Comparison of ENCODE assay signal across 21 mouse cellular contexts in genomic region chr9:54342026-54342425, GRCm38 (mm10). TPM values are rescaled to one million over a fixed set of nuclear protein-coding genes. Genes with fewer than 3 reads are reported as not detected.
"Had no signal": no experiment of that assay in that cellular context is flagged by ENCODE, and none has a peak within 500 bp of the region (broad histone marks: within the 10 kb centered on the region; RNA-seq: fewer than 3 reads in every experiment).

No protein-coding gene starts in this region.

- H3K36me3 ChIP-seq: liver, embryonic 15.5 days; lung, embryonic 15.5 days; midbrain, embryonic 13.5 days; midbrain, embryonic 15.5 days; neural tube, embryonic 12.5 days; stomach, embryonic 15.5 days had no signal

- H3K9me3 ChIP-seq: liver, embryonic 15.5 days; lung, embryonic 15.5 days; megakaryocyte, embryonic 14.5 days; midbrain, embryonic 13.5 days; midbrain, embryonic 15.5 days; neural tube, embryonic 12.5 days; stomach, embryonic 15.5 days had no signal

- H3K27ac ChIP-seq: liver, embryonic 15.5 days; lung, embryonic 15.5 days; macrophage; midbrain, embryonic 13.5 days; midbrain, embryonic 15.5 days; neural tube, embryonic 12.5 days; stomach, embryonic 15.5 days had no signal

- H3K9ac ChIP-seq: liver, embryonic 15.5 days; liver, postnatal 0 days; lung, embryonic 15.5 days; midbrain, embryonic 13.5 days; midbrain, embryonic 15.5 days; neural tube, embryonic 12.5 days; stomach, embryonic 15.5 days had no signal

- H3K4me3 ChIP-seq: liver, embryonic 15.5 days; lung, embryonic 15.5 days; megakaryocyte, embryonic 14.5 days; midbrain, embryonic 13.5 days; midbrain, embryonic 15.5 days; neural tube, embryonic 12.5 days; stomach, embryonic 15.5 days had no signal

- H3K4me1 ChIP-seq: liver, embryonic 15.5 days; lung, embryonic 15.5 days; midbrain, embryonic 13.5 days; midbrain, embryonic 15.5 days; neural tube, embryonic 12.5 days; stomach, embryonic 15.5 days had no signal

- DNase-seq: liver, postnatal 0 days; lung, adult 2 months; lung, postnatal 14 days; lung, postnatal 36 days; right cerebral cortex, postnatal 25 days; right cerebral cortex, postnatal 4 days; spleen, adult 18-20 months; thymus, adult 18-20 months; thymus, postnatal 14 days; thymus, postnatal 36 days had no signal

RNA-seq across cellular contexts. Expression of gene Gldn, which starts 55.7 kb away (rescaled TPM):
- total RNA-seq: megakaryocyte progenitor cell, adult 5-6 weeks; monocyte, adult 5-6 weeks; neutrophil, adult 5-6 weeks had no signal
